Mouse (Mus musculus) thymus, postnatal 10 days (tissue): Measurements from ENCODE around the gene Gm29797.

ENCODE experiments used
- DNase-seq, 2 experiments: peaks; one replicate each; pipeline ENCODE4 v3.0.0; 2021; ENCODE audit warnings: low spot score in 2 of 2

The Gm29797 gene

GRCm38 (mm10) chr2:181671984-181672383, 15.2 kb downstream of the Gm29797 start:
- no peak for DNase-seq

GRCm38 (mm10) chr2:181673501-181673900, 16.7 kb downstream of the Gm29797 start:
- no peak for DNase-seq

- DNase-seq = no peak
Observed at GRCm38 (mm10) chr2:181674934-181675333, 18.1 kb downstream of the Gm29797 start.

GRCm38 (mm10) chr2:181675454-181675853, 18.6 kb downstream of the Gm29797 start:
- DNase-seq = no peak

- DNase-seq = no peak
Observed at GRCm38 (mm10) chr2:181676424-181676823, 19.6 kb downstream of the Gm29797 start.

- DNase-seq = no peak
Observed at GRCm38 (mm10) chr2:181677096-181677754, 20.4 kb downstream of the Gm29797 start.

- no peak for DNase-seq
Observed at GRCm38 (mm10) chr2:181677755-181678098, 20.9 kb downstream of the Gm29797 start.

GRCm38 (mm10) chr2:181678780-181679179, 21.9 kb downstream of the Gm29797 start:
- DNase-seq = peak; percentile 56 to 74

GRCm38 (mm10) chr2:181679951-181680715, 23.3 kb downstream of the Gm29797 start, which contains the start of gene Tcea2:
Tcea2 (plus strand) TSS chr2:181680310.
- DNase-seq = peak; percentile 51 to 57

- no peak for DNase-seq
Observed at GRCm38 (mm10) chr2:181680716-181681117, 23.9 kb downstream of the Gm29797 start.

GRCm38 (mm10) chr2:181681978-181682377, 25.1 kb downstream of the Gm29797 start:
- DNase-seq = no peak

GRCm38 (mm10) chr2:181683381-181683780, 26.5 kb downstream of the Gm29797 start:
- DNase-seq = no peak

- DNase-seq = no peak
Observed at GRCm38 (mm10) chr2:181684713-181685112, 27.9 kb downstream of the Gm29797 start.

GRCm38 (mm10) chr2:181685686-181686085, 28.9 kb downstream of the Gm29797 start:
- DNase-seq = no peak

- no peak for DNase-seq
Observed at GRCm38 (mm10) chr2:181687586-181687985, 30.8 kb downstream of the Gm29797 start.

- no peak for DNase-seq
Observed at GRCm38 (mm10) chr2:181689466-181690160, 32.8 kb downstream of the Gm29797 start.

GRCm38 (mm10) chr2:181691083-181691482, 34.2 kb downstream of the Gm29797 start:
- DNase-seq = no peak

GRCm38 (mm10) chr2:181691571-181691970, 34.7 kb downstream of the Gm29797 start:
- peak in 1 of 2 experiments; percentile 35 for DNase-seq

GRCm38 (mm10) chr2:181692304-181692703, 35.5 kb downstream of the Gm29797 start:
- no peak for DNase-seq

GRCm38 (mm10) chr2:181693339-181694280, 36.8 kb downstream of the Gm29797 start, which contains the start of gene Rgs19:
Rgs19 (minus strand) TSS chr2:181693977.
- DNase-seq = peak; percentile 83

- DNase-seq = no peak
Observed at GRCm38 (mm10) chr2:181694581-181694980, 37.7 kb downstream of the Gm29797 start.
